Mouse (Mus musculus): Measurements from ENCODE around the gene Pank3.

DNA sequence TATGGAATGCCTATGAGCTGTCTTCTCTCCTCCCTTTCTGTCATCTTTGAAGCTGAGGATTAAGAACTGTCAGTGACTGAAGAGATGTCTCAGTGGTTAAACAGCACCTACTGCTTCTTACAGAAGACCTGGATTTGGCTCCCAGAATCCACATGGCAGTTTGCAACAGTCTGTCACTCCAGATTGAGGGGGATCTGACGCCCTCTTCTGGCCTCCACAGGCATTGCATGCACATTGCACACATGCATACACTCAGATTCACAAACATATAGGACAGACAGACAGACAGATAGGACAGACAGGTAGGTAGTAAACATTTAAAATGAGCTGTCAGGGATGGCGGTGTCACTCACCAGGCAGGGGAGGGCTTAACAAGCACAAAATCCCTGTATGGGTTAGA, 32.5 kb upstream of the Pank3 start:
- peak; percentile 24 to 30 for TF ChIP-seq CTCF (conservative IDR thresholded peaks at IDR 0.05 in 1 of 2, IDR thresholded peaks at IDR 0.05 in 1 of 2; ENCODE audit: low read depth in 2 of 2, low read length in 2 of 2)
- TF ChIP-seq KAT2A (IDR thresholded peaks at IDR 0.05; ENCODE audit: insufficient replicate concordance, low read length), result no peak
- no peak for TF ChIP-seq NELFE (IDR thresholded peaks at IDR 0.05; ENCODE audit: low read depth, low read length)
- no peak for TF ChIP-seq MAX (IDR thresholded peaks at IDR 0.05; ENCODE audit: low read length)
- TF ChIP-seq ZNF384 (IDR thresholded peaks at IDR 0.05; ENCODE audit: low read depth, low read length), result no peak
- no peak for TF ChIP-seq MYC (IDR thresholded peaks at IDR 0.05; ENCODE audit: low read depth, low read length)
- no peak for TF ChIP-seq NRF1 (IDR thresholded peaks at IDR 0.05; ENCODE audit: low read depth, low read length)
- TF ChIP-seq IRF4 (IDR thresholded peaks at IDR 0.05; ENCODE audit: low read depth, low read length), result no peak
- no peak for TF ChIP-seq ETS1 (conservative IDR thresholded peaks at IDR 0.05; ENCODE audit: low read depth, low read length)
- TF ChIP-seq GABPA (IDR thresholded peaks at IDR 0.05; ENCODE audit: insufficient replicate concordance, low read depth, low read length), result no peak
